Mouse (Mus musculus) thymus, postnatal 0 days (tissue): ENCODE results near the gene Hmgcs2. TPM values are rescaled to one million over a fixed set of nuclear protein-coding genes. Genes with fewer than 3 reads are reported as not detected.
A peak's percentile ranks its signal among the peaks of the same experiment; 100 is the strongest.

ENCODE experiments used
- DNase-seq: peaks from one replicate; pipeline ENCODE4 v3.0.0-alpha.2; 2015; ENCODE audit warnings: low spot score
- polyA plus RNA-seq: library from polyadenylated mRNA; unstranded; fragments of >200 nt; fragmentation: Nextera tagmentation; extraction: Ambion mirVana; gene quantifications from 2 replicates; pipeline ENCODE4 v1.2.1, GENCODE M21; 2015

Gene Hmgcs2
- polyA plus RNA-seq, 1 experiment from 2014 or later, result 26.7 TPM

DNA sequence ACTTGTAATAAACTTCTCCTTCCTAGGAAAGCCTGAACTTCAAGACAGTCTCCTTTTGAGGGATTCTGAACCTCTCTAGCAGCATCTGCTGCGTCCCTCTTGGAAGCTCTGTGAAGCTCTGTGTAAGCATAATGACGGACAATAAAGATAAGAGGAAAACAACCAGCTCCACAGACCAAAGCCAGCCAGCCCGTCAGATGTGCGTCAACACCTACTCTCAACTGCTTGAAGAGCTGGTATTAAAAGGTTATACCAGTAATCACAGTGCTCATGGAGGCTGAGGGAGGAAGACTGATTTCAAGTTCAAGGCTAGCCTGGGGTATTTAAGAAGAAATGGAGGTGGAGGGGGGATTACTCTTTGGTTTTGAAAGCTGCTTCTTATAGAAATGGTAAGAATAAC lies 553 bp upstream of the Hmgcs2 start:
- peak; percentile 37 for DNase-seq

GRCm38 (mm10) chr3:98280933-98281678 lies 871 bp downstream of the Hmgcs2 start:
- peak; percentile 87 for DNase-seq

GRCm38 (mm10) chr3:98282422-98282821 lies 2.2 kb downstream of the Hmgcs2 start:
- no peak for DNase-seq

- DNase-seq, result no peak
These were observed 3.0 kb downstream of the Hmgcs2 start for GRCm38 (mm10) chr3:98283205-98283604.

GRCm38 (mm10) chr3:98291044-98291443 lies 10.8 kb downstream of the Hmgcs2 start:
- DNase-seq, result no peak

- no peak for DNase-seq
These were observed 15.7 kb downstream of the Hmgcs2 start for GRCm38 (mm10) chr3:98295965-98296364.

GRCm38 (mm10) chr3:98299391-98300100 lies 19.3 kb downstream of the Hmgcs2 start:
- no peak for DNase-seq

- no peak for DNase-seq
These were observed 20.0 kb downstream of the Hmgcs2 start for GRCm38 (mm10) chr3:98300266-98300665.

DNA sequence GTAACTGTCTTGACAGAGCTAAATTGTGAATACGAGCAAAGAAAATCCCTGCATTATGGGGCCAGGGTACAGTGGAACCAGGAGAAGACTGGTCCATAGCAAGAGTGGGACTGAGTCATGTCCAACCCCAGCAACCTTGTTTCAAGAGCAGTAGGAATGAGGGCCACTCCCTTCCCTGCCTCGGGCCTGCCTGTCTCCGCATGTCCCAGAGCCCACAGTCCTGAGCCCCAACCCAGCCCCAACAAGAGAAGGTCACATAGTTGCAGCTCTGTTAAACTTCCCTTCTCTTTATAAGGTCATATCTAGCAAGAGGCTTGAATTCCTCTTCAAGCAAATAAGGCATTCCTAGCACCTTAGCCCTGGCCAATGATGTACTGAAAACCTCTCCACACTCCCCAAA lies 21.5 kb downstream of the Hmgcs2 start:
- no peak for DNase-seq

DNA sequence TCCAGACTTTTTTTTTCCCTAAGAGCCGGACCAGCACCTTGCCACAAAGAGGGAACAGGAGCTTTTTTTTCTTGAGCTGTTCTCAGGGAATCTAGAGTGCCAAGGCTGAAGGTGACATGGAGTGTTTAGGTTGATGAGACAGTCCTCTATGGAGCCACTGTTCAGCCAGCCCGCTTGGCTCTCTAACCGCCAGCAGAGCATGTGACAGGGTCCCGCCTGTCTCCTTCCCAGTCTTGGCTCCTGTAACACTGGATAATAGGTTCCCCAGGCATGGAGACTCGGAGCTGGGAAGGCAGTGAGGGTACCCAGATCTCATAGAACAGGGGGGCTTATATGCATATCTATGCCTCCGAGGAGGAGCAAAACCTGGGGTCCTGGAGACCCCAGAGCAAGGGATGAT lies 28.4 kb downstream of the Hmgcs2 start:
- no peak for DNase-seq

GRCm38 (mm10) chr3:98310456-98310855 lies 30.2 kb downstream of the Hmgcs2 start:
- DNase-seq, result no peak

DNA sequence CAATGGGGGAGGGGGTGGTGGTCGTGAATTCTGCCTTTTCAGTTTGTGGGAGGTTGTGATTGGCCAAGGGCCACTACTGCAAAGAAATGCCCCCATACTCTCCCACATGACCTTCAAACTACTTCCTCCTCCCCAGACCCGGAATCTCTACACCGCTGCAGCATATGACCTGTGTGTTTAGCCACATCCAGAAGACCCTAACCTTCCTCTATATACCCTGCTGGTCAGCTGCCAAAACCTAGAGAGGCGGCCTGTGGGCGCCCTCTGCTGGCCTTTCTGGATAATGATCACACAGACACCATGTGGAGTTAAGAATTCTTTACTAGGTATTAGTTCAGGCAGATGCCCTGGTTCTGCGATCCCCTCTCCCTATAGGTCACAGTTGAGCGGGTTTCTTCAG lies 32.6 kb downstream of the Hmgcs2 start:
- DNase-seq, result peak; percentile 61

DNA sequence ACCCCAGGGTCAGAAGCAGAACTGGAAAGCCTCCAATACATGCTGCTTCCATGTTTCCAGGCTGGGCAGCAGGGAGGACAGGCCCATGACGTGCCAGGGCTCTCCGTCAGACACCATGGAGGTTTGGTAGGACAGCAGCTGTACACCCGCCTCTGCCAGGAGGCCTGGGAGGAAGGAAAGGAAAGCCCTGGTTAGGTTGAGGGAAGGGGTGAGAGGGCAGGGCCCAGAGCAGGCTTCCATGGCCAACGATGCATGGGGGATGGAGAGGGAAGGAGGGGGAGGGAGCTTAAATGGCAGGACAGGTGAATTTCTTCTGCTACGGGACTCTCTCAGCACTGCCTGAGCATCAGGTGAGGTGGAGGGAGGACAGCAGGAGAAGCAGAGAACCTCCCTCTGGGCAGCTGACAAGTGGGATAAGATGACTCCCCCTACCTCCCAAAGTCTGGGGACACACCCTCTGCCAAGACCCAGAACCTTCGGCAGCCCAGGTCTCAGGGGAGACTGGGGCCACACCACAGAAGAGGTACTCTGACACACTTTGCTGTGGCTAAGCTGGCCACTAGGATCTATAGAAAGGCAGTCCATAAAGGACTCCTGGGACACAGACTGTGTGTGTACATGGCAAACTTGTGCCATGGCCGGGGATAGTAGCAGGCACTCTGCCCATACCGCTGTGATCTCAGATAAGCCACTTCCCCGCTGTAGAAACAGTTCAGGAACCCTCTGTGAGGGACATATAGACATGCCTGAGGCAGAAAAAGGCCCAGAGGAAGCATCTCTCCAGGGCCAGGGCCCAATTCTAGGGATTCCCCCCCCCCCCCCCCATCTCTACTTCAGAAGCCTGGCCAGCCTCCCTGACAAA lies 33.3 kb downstream of the Hmgcs2 start:
- DNase-seq, result no peak

- no peak for DNase-seq
These were observed 34.9 kb downstream of the Hmgcs2 start for GRCm38 (mm10) chr3:98315181-98315580.

GRCm38 (mm10) chr3:98317143-98317542 lies 36.9 kb downstream of the Hmgcs2 start:
- no peak for DNase-seq

DNA sequence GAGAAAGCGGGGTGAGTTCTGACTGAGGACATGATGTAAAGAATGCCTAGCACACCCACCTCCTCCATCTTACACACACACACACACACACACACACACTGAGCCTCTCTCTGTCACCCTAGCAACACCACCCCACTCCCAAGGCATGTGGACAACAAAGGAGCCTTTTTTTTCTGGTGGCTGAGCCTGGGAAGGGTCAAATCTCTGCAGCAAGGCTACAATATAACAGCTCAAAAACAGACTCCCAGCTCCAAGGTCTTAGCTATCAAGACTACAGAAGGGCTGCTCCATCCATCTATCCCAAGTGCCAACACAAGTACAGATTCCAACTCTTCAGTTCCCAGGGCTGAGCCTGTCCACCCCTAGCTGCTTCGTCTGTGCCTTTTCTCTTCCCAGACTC lies 39.0 kb downstream of the Hmgcs2 start:
- no peak for DNase-seq

DNA sequence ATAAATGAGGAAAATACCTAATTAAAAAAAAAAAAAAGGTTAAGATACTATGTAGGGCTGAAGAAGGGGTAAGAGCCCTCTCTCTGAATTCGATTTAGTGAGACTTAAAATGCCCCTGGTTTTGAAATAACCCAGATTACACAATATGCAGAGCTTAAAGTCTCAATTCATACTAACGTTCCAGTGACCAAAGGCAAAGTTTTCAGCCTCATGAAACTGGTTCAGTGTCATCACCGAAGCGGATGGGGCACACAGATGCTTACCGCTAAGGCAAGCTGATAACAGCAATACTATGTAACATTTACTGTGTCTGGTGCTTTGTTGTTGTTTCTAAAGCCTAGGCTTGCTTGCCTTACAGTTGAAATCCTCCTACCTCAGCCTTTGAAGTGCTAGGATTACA lies 42.0 kb downstream of the Hmgcs2 start:
- DNase-seq, result no peak

GRCm38 (mm10) chr3:98324235-98324634 lies 44.0 kb downstream of the Hmgcs2 start:
- no peak for DNase-seq

DNA sequence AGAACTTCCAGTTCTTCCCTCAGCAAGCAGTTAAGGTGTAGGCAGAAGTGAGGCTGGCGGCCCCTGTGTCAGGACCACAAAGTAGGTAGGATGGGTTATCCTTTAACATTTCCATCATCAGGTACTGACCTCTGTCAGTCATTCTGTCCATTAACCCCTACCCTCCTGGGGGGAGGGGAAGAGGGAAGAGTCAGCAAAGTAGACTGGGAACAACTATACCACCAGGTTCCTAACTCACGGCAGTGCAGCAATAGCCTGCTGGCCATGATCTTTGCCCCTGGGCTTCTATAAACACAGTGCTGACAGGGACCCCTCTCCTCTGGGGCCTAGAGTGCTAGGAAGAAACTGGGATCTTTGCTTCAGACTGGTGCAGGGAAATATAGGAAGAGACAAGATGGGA lies 53.8 kb downstream of the Hmgcs2 start:
- no peak for DNase-seq

- peak; percentile 21 for DNase-seq
These were observed 55.1 kb downstream of the Hmgcs2 start for GRCm38 (mm10) chr3:98335331-98335730.

DNA sequence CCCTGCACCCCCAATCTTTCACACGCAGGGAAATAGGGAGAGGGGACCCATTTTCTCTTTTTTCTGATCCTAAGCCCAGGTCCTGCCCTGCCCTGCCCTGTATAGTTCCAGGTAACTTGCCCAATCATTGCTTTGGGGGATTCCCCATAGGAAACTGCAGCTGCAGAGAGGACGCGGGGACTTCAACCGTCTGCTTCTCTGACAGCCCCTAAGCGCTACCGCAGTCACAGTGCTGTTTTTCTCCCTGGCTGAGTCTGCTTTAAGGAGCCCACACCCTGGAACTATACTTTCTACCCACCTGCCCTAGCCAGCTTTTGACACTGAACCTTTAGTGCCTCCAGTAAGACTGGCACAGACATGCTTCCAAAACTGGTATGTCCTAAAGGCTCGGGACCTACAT lies 55.7 kb downstream of the Hmgcs2 start:
- peak; percentile 61 for DNase-seq
